Mouse (Mus musculus): ENCODE data around the gene Trpv5.

DNA sequence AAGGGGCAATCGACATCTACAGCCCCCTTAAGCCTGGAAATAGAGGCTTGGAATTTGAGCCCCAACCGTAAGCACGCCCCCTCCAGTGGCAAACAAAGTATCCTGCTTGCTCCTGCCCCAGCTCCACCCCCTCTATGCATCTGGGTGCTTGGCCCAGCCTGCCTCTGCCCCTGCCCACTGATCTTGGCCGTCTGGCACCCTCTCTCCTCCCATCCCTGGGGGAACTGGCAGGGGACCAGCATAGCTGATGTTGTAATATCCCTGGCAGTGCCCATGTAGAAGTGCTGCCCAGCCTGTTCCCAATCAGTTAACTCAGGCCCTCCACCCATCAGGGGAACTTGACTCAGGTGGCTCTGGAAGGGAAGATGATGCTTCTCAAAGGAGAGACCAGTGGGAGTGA, 74.4 kb downstream of the Trpv5 start:
- TF ChIP-seq ZC3H11A (IDR thresholded peaks at IDR 0.05; ENCODE audit: borderline replicate concordance, low read depth, low read length) (no peak), MAFK (IDR thresholded peaks at IDR 0.05; ENCODE audit: insufficient read depth, low read depth, low read length) (no peak), CHD2 (IDR thresholded peaks at IDR 0.05; ENCODE audit: low read depth, low read length) (no peak), ZNF384 (IDR thresholded peaks at IDR 0.05; ENCODE audit: low read depth, low read length) (no peak)

Measured in ES-E14 (cell line).